ENCODE assay signal across 22 mouse cellular contexts in genomic region chr2:17690264-17690663, GRCm38 (mm10). TPM values are rescaled to one million over a fixed set of nuclear protein-coding genes. Genes with fewer than 3 reads are reported as not detected.
A peak's percentile ranks its signal among the peaks of the same experiment; 100 is the strongest.
DNase-seq lines count a peak whose midpoint lies in the region; ATAC-seq and TF ChIP-seq lines count a peak whose summit lies in the region.
"Had no signal": no experiment of that assay in that cellular context is flagged by ENCODE, and none has a peak within 500 bp of the region (broad histone marks: within the 10 kb centered on the region; RNA-seq: fewer than 3 reads in every experiment).

No protein-coding gene starts in this region.

- no peak for TF ChIP-seq CTCF in forebrain, postnatal 0 days (IDR thresholded peaks at IDR 0.05; ENCODE audit: low read depth)

- no peaks in the 10 kb centered on the region for H3K9me3 ChIP-seq in forebrain, postnatal 0 days (ENCODE audit: low read length)
- no peaks in the 10 kb centered on the region for H3K9me3 ChIP-seq in forebrain, embryonic 12.5 days
- no peaks in the 10 kb centered on the region for H3K9me3 ChIP-seq in limb, embryonic 13.5 days
- H3K9me3 ChIP-seq in limb, embryonic 10.5 days (replicated peaks): no peaks in the 10 kb centered on the region
- no peaks in the 10 kb centered on the region for H3K9me3 ChIP-seq in limb, embryonic 14.5 days (ENCODE audit: control insufficient read depth, low read length)
- H3K9me3 ChIP-seq: embryonic facial prominence, embryonic 12.5 days; embryonic facial prominence, embryonic 15.5 days; forebrain, embryonic 13.5 days; hindbrain, embryonic 12.5 days; hindbrain, embryonic 15.5 days had no signal

- H3K4me2 ChIP-seq in forebrain, postnatal 0 days (ENCODE audit: low read depth): no peak overlapping the region
- H3K4me2 ChIP-seq in forebrain, embryonic 12.5 days: no peak overlapping the region
- no peak overlapping the region for H3K4me2 ChIP-seq in limb, embryonic 13.5 days (replicated peaks)
- H3K4me2 ChIP-seq in limb, embryonic 14.5 days (replicated peaks; ENCODE audit: low read depth, low read length, severe bottlenecking): no peak overlapping the region
- H3K4me2 ChIP-seq: embryonic facial prominence, embryonic 12.5 days; embryonic facial prominence, embryonic 15.5 days; forebrain, embryonic 13.5 days; heart, embryonic 11.5 days; hindbrain, embryonic 12.5 days; hindbrain, embryonic 15.5 days had no signal

- no peaks in the 10 kb centered on the region for H3K36me3 ChIP-seq in forebrain, postnatal 0 days (ENCODE audit: insufficient read depth)
- H3K36me3 ChIP-seq in forebrain, embryonic 12.5 days (replicated peaks): no peaks in the 10 kb centered on the region
- no peaks in the 10 kb centered on the region for H3K36me3 ChIP-seq in limb, embryonic 13.5 days
- no peaks in the 10 kb centered on the region for H3K36me3 ChIP-seq in limb, embryonic 10.5 days
- no peaks in the 10 kb centered on the region for H3K36me3 ChIP-seq in limb, embryonic 14.5 days (ENCODE audit: control insufficient read depth, insufficient read depth, low read length)
- H3K36me3 ChIP-seq: embryonic facial prominence, embryonic 12.5 days; embryonic facial prominence, embryonic 15.5 days; hindbrain, embryonic 12.5 days; hindbrain, embryonic 15.5 days had no signal

- no peak overlapping the region for H3K9ac ChIP-seq in forebrain, postnatal 0 days
- no peak overlapping the region for H3K9ac ChIP-seq in forebrain, embryonic 12.5 days
- no peak overlapping the region for H3K9ac ChIP-seq in limb, embryonic 13.5 days
- no peak overlapping the region for H3K9ac ChIP-seq in limb, embryonic 14.5 days (ENCODE audit: low read depth, low read length, severe bottlenecking)
- H3K9ac ChIP-seq: embryonic facial prominence, embryonic 12.5 days; embryonic facial prominence, embryonic 15.5 days; forebrain, embryonic 13.5 days; hindbrain, embryonic 12.5 days; hindbrain, embryonic 15.5 days had no signal

- 72% methylated on average over 5 of the region's 5 CpGs for WGBS in forebrain, postnatal 0 days
- WGBS in forebrain, embryonic 12.5 days: 83% methylated on average over 5 of the region's 5 CpGs
- 64% methylated on average over 5 of the region's 5 CpGs for WGBS in limb, embryonic 13.5 days
- WGBS in limb, embryonic 10.5 days: 85% methylated on average over 5 of the region's 5 CpGs
- 47% methylated on average over 5 of the region's 5 CpGs for WGBS in limb, embryonic 14.5 days

- DNase-seq in forebrain, postnatal 0 days: no peak
- DNase-seq in limb, embryonic 10.5 days (ENCODE audit: low spot score): no peak
- no peak for DNase-seq in limb, embryonic 14.5 days (ENCODE audit: low spot score)
- DNase-seq in natural killer cell, adult 2 months (ENCODE audit: low spot score in 2 of 2): peak; percentile 5 to 40
- DNase-seq: adrenal gland, postnatal 10 days; cerebellum, adult 11-12 months; cerebellum, adult 8-10 months; cerebellum, postnatal 14 days; gastrocnemius, postnatal 10 days; gastrocnemius, postnatal 36 days; heart, adult 2 months had no signal

- peak; percentile 60; the same call in 1 of the 2 replicates for ATAC-seq in forebrain, postnatal 0 days
- no peak for ATAC-seq in forebrain, embryonic 12.5 days (ENCODE audit: low FRiP score)
- ATAC-seq in limb, embryonic 13.5 days (ENCODE audit: low FRiP score, low read depth): peak; percentile 15; the same call in 1 of the 2 replicates
- 0 out of 2 replicates have a peak, but pooled peaks have one; percentile 37 for ATAC-seq in limb, embryonic 14.5 days (ENCODE audit: low FRiP score, low read depth)
- no peak for ATAC-seq in activated CD4-positive, CD25-positive, alpha-beta regulatory T cell, adult 4 months
- no peak for ATAC-seq in erythroid progenitor cell, adult 5-6 weeks (replicated peaks; ENCODE audit: low FRiP score, poor library complexity, severe bottlenecking)
- ATAC-seq: forebrain, embryonic 13.5 days; forebrain, embryonic 16.5 days had no signal

- H3K4me3 ChIP-seq in forebrain, postnatal 0 days (ENCODE audit: low read depth, low read length): no peak overlapping the region
- H3K4me3 ChIP-seq in forebrain, embryonic 12.5 days (replicated peaks): no peak overlapping the region
- no peak overlapping the region for H3K4me3 ChIP-seq in limb, embryonic 13.5 days
- H3K4me3 ChIP-seq in limb, embryonic 10.5 days: no peak overlapping the region
- no peak overlapping the region for H3K4me3 ChIP-seq in limb, embryonic 14.5 days (replicated peaks; ENCODE audit: low read length)
- H3K4me3 ChIP-seq: embryonic facial prominence, embryonic 12.5 days; embryonic facial prominence, embryonic 15.5 days; forebrain, embryonic 13.5 days; heart, adult 2 months; hindbrain, embryonic 12.5 days; hindbrain, embryonic 15.5 days had no signal

- no peaks in the 10 kb centered on the region for H3K4me1 ChIP-seq in forebrain, postnatal 0 days (ENCODE audit: insufficient read depth)
- no peaks in the 10 kb centered on the region for H3K4me1 ChIP-seq in forebrain, embryonic 12.5 days
- H3K4me1 ChIP-seq in limb, embryonic 13.5 days: peaks cover 1% of the 10 kb centered on the region; the same call in 1 of the 2 replicates
- H3K4me1 ChIP-seq in limb, embryonic 10.5 days: no peaks in the 10 kb centered on the region
- H3K4me1 ChIP-seq in limb, embryonic 14.5 days (ENCODE audit: control insufficient read depth, insufficient read depth, low read length): no peaks in the 10 kb centered on the region
- H3K4me1 ChIP-seq: embryonic facial prominence, embryonic 12.5 days; forebrain, embryonic 13.5 days; hindbrain, embryonic 12.5 days; hindbrain, embryonic 15.5 days had no signal

- no peak for TF ChIP-seq POLR2A in limb, embryonic 14.5 days (IDR thresholded peaks at IDR 0.05; ENCODE audit: borderline replicate concordance, extremely low read depth, insufficient read depth, insufficient read length)

- no peaks in the 10 kb centered on the region for H3K27me3 ChIP-seq in forebrain, postnatal 0 days (ENCODE audit: insufficient read depth, low read length)
- no peaks in the 10 kb centered on the region for H3K27me3 ChIP-seq in forebrain, embryonic 12.5 days
- H3K27me3 ChIP-seq in limb, embryonic 13.5 days: no peaks in the 10 kb centered on the region
- H3K27me3 ChIP-seq in limb, embryonic 10.5 days (ENCODE audit: low read depth, poor library complexity, severe bottlenecking): no peaks in the 10 kb centered on the region
- H3K27me3 ChIP-seq in limb, embryonic 14.5 days (ENCODE audit: control insufficient read depth, insufficient read depth, low read length): no peaks in the 10 kb centered on the region
- H3K27me3 ChIP-seq: embryonic facial prominence, embryonic 12.5 days; embryonic facial prominence, embryonic 15.5 days; forebrain, embryonic 13.5 days; hindbrain, embryonic 12.5 days; hindbrain, embryonic 15.5 days had no signal

- H3K27ac ChIP-seq in forebrain, postnatal 0 days (ENCODE audit: low read depth, low read length): no peak overlapping the region
- no peak overlapping the region for H3K27ac ChIP-seq in forebrain, embryonic 12.5 days
- H3K27ac ChIP-seq in limb, embryonic 13.5 days: no peak overlapping the region
- no peak overlapping the region for H3K27ac ChIP-seq in limb, embryonic 10.5 days
- H3K27ac ChIP-seq in limb, embryonic 14.5 days (replicated peaks; ENCODE audit: low read depth, low read length): no peak overlapping the region
- H3K27ac ChIP-seq: embryonic facial prominence, embryonic 12.5 days; embryonic facial prominence, embryonic 15.5 days; forebrain, embryonic 13.5 days; heart, adult 2 months; hindbrain, embryonic 12.5 days; hindbrain, embryonic 15.5 days had no signal

RNA-seq across cellular contexts. Expression of gene Nebl, which starts 41.0 kb away (rescaled TPM):
- total RNA-seq in forebrain, postnatal 0 days (2014; rRNA removed): 19.9 and 27.8 TPM in 2 replicates
- polyA plus RNA-seq in forebrain, postnatal 0 days (2015; fragmentation: Nextera tagmentation; extraction: Ambion mirVana): 3.9 and 9.2 TPM in 2 replicates
- polyA plus RNA-seq in forebrain, embryonic 12.5 days (2016; fragmentation: Nextera tagmentation; extraction: Ambion mirVana): 6.1 and 6.5 TPM in 2 replicates
- 16.9 and 20.8 TPM in 2 replicates for polyA plus RNA-seq in limb, embryonic 13.5 days (2015; fragmentation: Nextera tagmentation; extraction: Ambion mirVana)
- polyA plus RNA-seq in limb, embryonic 10.5 days (2016; fragmentation: Nextera tagmentation; extraction: Ambion mirVana): 2.3 and 4.7 TPM in 2 replicates
- 8.8 and 14.3 TPM in 2 replicates for polyA plus RNA-seq in limb, embryonic 14.5 days (2012; rRNA removed)
- 23.9 and 25.7 TPM in 2 replicates for polyA plus RNA-seq in limb, embryonic 14.5 days (2014; fragmentation: Nextera tagmentation; extraction: Ambion mirVana)
- 1 to 10 TPM; 6.0 to 8.3 TPM for polyA plus RNA-seq in activated CD4-positive, CD25-positive, alpha-beta regulatory T cell, adult 4 months (2017; shearing (Covaris generic))
- total RNA-seq in erythroid progenitor cell, adult 5-6 weeks (2015; ENCODE audit: low replicate concordance): not detected in 2 replicates
- total RNA-seq in erythroid progenitor cell, adult 5-6 weeks (2017; ENCODE audit: low replicate concordance): not detected in 2 replicates

Comparison
In these comparisons a context has a peak if more than half of its experiments do, and no peak if none do; other contexts are left out.
1. ATAC-seq: peak in forebrain, postnatal 0 days (single experiment), limb, embryonic 13.5 days (single experiment) and limb, embryonic 14.5 days (single experiment); none in forebrain, embryonic 12.5 days (single experiment), activated CD4-positive, CD25-positive, alpha-beta regulatory T cell, adult 4 months (single experiment) and erythroid progenitor cell, adult 5-6 weeks (single experiment).
2. DNase-seq: peak in natural killer cell, adult 2 months (2 of 2); none in forebrain, postnatal 0 days (single experiment), limb, embryonic 10.5 days (single experiment) and limb, embryonic 14.5 days (single experiment).